Mouse (Mus musculus): ENCODE measurements around the gene Rnf220.

Gene Rnf220

GRCm38 (mm10) chr4:117330132-117330531 is 166.7 kb downstream of the Rnf220 start:
- no peak for DNase-seq

GRCm38 (mm10) chr4:117326915-117327314 is 169.9 kb downstream of the Rnf220 start:
- DNase-seq = no peak

GRCm38 (mm10) chr4:117325076-117325475 is 171.8 kb downstream of the Rnf220 start:
- no peak for DNase-seq

GRCm38 (mm10) chr4:117323515-117324344 is 173.1 kb downstream of the Rnf220 start:
- DNase-seq = peak; percentile 23 to 33

GRCm38 (mm10) chr4:117321011-117321410 is 175.8 kb downstream of the Rnf220 start:
- no peak for DNase-seq

- DNase-seq = no peak
Observed at GRCm38 (mm10) chr4:117318508-117318907, 178.3 kb downstream of the Rnf220 start.

- DNase-seq = no peak
Observed at GRCm38 (mm10) chr4:117317701-117318190, 179.1 kb downstream of the Rnf220 start.

GRCm38 (mm10) chr4:117316800-117317199 is 180.1 kb downstream of the Rnf220 start:
- DNase-seq = no peak

- no peak for DNase-seq
Observed at GRCm38 (mm10) chr4:117314849-117315500, 181.9 kb downstream of the Rnf220 start.

- DNase-seq = no peak
Observed at GRCm38 (mm10) chr4:117313085-117313424, 183.8 kb downstream of the Rnf220 start.

GRCm38 (mm10) chr4:117312416-117313084 is 184.3 kb downstream of the Rnf220 start:
- DNase-seq = no peak

GRCm38 (mm10) chr4:117311891-117312290 is 185.0 kb downstream of the Rnf220 start:
- DNase-seq = no peak

- no peak for DNase-seq
Observed at GRCm38 (mm10) chr4:117309427-117309826, 187.4 kb downstream of the Rnf220 start.

- DNase-seq = no peak
Observed at GRCm38 (mm10) chr4:117307270-117307669, 189.6 kb downstream of the Rnf220 start.

GRCm38 (mm10) chr4:117305461-117305860 is 191.4 kb downstream of the Rnf220 start:
- DNase-seq = no peak

GRCm38 (mm10) chr4:117304239-117305025 is 192.4 kb downstream of the Rnf220 start:
- no peak for DNase-seq

GRCm38 (mm10) chr4:117303581-117304238 is 193.1 kb downstream of the Rnf220 start:
- DNase-seq = no peak

- DNase-seq = no peak
Observed at GRCm38 (mm10) chr4:117302027-117302806, 194.6 kb downstream of the Rnf220 start.

GRCm38 (mm10) chr4:117299921-117300320 is 196.9 kb downstream of the Rnf220 start:
- DNase-seq = no peak

- DNase-seq = no peak
Observed at GRCm38 (mm10) chr4:117297819-117298218, 199.0 kb downstream of the Rnf220 start.

- no peak for DNase-seq
Observed at GRCm38 (mm10) chr4:117296849-117297593, 199.8 kb downstream of the Rnf220 start.

Measured in cerebellum, adult 18-20 months (tissue).